Mouse (Mus musculus) spleen, postnatal 0 days (tissue): ENCODE data around the gene Atp6v0e. TPM values are rescaled to one million over a fixed set of nuclear protein-coding genes. Genes with fewer than 3 reads are reported as not detected.

ENCODE experiments used
- polyA plus RNA-seq: library from polyadenylated mRNA; unstranded; fragments of >200 nt; fragmentation: Nextera tagmentation; extraction: Ambion mirVana; gene quantifications from 2 replicates; pipeline ENCODE4 v1.2.1, GENCODE M21; 2015

The Atp6v0e gene
- 222 and 239 TPM in 2 replicates for polyA plus RNA-seq

DNA sequence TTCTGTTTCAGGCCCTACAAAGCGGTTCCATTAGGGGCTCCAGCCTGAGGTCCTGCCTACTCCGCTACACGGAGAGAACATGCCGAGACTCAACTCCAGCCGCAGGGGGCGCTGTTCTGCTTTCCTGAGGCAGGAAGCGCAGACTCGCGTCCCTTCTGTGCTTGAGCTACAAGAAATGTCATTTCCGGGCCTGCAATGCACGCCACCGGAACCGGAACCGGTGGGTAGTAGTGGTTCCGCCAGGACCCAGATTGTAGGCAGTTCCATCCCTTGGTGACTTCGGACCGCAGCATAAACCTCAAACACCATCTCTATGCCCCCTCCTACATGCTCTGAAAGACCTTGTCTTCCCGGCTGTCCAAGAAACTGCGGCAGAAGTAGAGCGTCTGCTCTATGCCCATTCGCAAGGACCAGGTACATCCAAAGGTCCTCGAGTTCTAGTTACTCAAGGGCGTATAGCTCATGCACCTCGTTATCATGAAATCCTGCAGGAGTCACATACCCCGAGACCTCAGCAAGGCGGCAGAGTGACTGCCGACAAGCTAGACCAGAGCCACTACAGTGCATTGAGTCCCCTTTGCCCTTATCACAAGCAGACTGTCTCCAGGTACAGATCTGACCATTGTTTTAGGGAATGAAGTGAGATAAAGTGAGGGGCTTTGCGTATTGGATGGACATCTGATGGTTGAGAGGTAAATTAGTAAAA, at the start of gene Atp6v0e:
TSS of gene Atp6v0e (plus strand) at position 254 of the 706 bp plus-strand sequence.

DNA sequence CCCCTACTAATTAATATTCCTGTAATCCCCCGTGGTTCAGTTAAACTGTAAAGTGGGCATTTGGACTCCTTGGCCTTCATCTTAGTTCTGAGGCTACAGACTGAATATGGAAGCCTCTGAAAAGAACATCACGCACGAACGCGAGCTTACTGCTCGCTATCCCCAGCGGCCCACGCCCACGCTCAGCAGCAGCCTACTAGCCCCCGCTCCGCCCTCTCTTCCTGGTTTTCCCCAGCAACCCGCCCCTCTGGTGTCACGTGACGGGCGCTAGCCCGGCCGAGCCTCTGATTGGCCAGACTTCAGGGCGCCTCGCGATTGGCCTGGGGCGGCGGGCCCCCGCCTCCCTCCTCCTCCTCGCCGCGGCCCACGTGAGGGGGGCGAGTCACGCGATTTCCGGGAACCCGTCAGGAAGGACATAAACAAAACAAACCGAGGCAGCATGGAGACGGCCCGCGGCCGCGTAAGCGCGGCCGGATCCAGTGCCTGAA, 52.3 kb downstream of the Atp6v0e start, which contains the start of gene Crebrf:
TSS of gene Crebrf (plus strand) at position 380 of the 488 bp plus-strand sequence.

Other genes starting within 250 kb of the Atp6v0e start
- 0.78 and 0.89 TPM in 2 replicates for gene Neurl1b, start 248.4 kb upstream of the Atp6v0e start, polyA plus RNA-seq
- gene Ergic1, start 101.7 kb upstream of the Atp6v0e start, polyA plus RNA-seq = 22.7 and 26.0 TPM in 2 replicates
- gene Dusp1, start 101.1 kb upstream of the Atp6v0e start, polyA plus RNA-seq = 20.8 and 26.6 TPM in 2 replicates
- 8.1 and 12.4 TPM in 2 replicates for gene Crebrf, start 52.4 kb downstream of the Atp6v0e start, polyA plus RNA-seq
- 30.0 and 31.9 TPM in 2 replicates for gene Bnip1, start 117.8 kb downstream of the Atp6v0e start, polyA plus RNA-seq
- gene Nkx2-5, start 181.8 kb downstream of the Atp6v0e start, polyA plus RNA-seq = 17.3 and 23.7 TPM in 2 replicates